Mouse (Mus musculus) myocyte (in vitro differentiated cells): ENCODE data around the gene Mfap2.

Experiments
- CEBPB ChIP-seq: IDR thresholded peaks from 2 replicates; pipeline ENCODE4 v1.6.1; 2011; ENCODE audit warnings: mild to moderate bottlenecking, moderate library complexity; ENCODE audit not compliant: poor library complexity, insufficient read depth, severe bottlenecking
- E2F4 ChIP-seq: IDR thresholded peaks from one replicate; pipeline ENCODE4 v1.6.1; 2011; ENCODE audit warnings: mild to moderate bottlenecking, control low read depth, moderate library complexity; ENCODE audit not compliant: insufficient read depth
- MYOD1 ChIP-seq, 3 experiments: IDR thresholded peaks; one replicate each; pipeline ENCODE4 v1.6.1; 2011; ENCODE audit warnings: control low read depth in 2 of 3, low read depth in 2 of 3, mild to moderate bottlenecking in 2 of 3, moderate library complexity in 1 of 3; ENCODE audit not compliant: insufficient read length in 2 of 3, control insufficient read depth in 1 of 3
- POLR2A ChIP-seq: IDR thresholded peaks from one replicate; pipeline ENCODE4 v1.6.1; 2011; ENCODE audit warnings: low read depth, mild to moderate bottlenecking, control low read depth, moderate library complexity; ENCODE audit not compliant: insufficient read length
- TCF12 ChIP-seq: IDR thresholded peaks from one replicate; pipeline ENCODE4 v1.6.1; 2011; ENCODE audit warnings: mild to moderate bottlenecking, control low read depth; ENCODE audit not compliant: poor library complexity, insufficient read depth, severe bottlenecking

- TF ChIP-seq POLR2A, result no peak
- no peak for TF ChIP-seq E2F4
- TF ChIP-seq CEBPB, result no peak
- no peak for TF ChIP-seq TCF12
- no peak for TF ChIP-seq MYOD1 (IDR thresholded peaks at IDR 0.05; ENCODE audit: control insufficient read depth in 1 of 3, insufficient read length in 2 of 3, low read depth in 2 of 3)
Observed at GRCm38 (mm10) chr4:141049476-141049835, 39.2 kb downstream of the Mfap2 start.
